Comparison of ENCODE assay signal across 1 mouse cellular context in genomic region chr9:3562983-3563505, GRCm38 (mm10). TPM values are rescaled to one million over a fixed set of nuclear protein-coding genes. Genes with fewer than 3 reads are reported as not detected.
"Had no signal": no experiment of that assay in that cellular context is flagged by ENCODE, and none has a peak within 500 bp of the region (broad histone marks: within the 10 kb centered on the region; RNA-seq: fewer than 3 reads in every experiment).

No protein-coding gene starts in this region.

RNA-seq across cellular contexts. Expression of gene Gucy1a2, which starts 30.5 kb away (rescaled TPM):
- total RNA-seq: neutrophil, adult 5-6 weeks had no signal
